Mouse (Mus musculus): ENCODE measurements around the gene Cacna2d2. TPM values are rescaled to one million over a fixed set of nuclear protein-coding genes. Genes with fewer than 3 reads are reported as not detected.

The Cacna2d2 gene
- polyA plus RNA-seq, 1 experiment = 0.01 TPM

- Histone ChIP-seq H3K4me3 (ENCODE audit: insufficient read depth, poor library complexity, severe bottlenecking) (no peak overlapping the region), H3K27me3 (ENCODE audit: control insufficient read depth, insufficient read depth, insufficient read length) (peaks cover 92% of the 10 kb centered on the region), H3K36me3 (ENCODE audit: control insufficient read depth, insufficient read depth) (no peaks in the 10 kb centered on the region), H3ac (ENCODE audit: control insufficient read depth, insufficient read length, low read depth) (no peak overlapping the region), H3K79me2 (ENCODE audit: control insufficient read depth, insufficient read depth) (no peaks in the 10 kb centered on the region), H3K79me3 (ENCODE audit: low read depth) (no peaks in the 10 kb centered on the region)
- TF ChIP-seq FOSL1 (IDR thresholded peaks at IDR 0.05; ENCODE audit: insufficient read depth, low read length, poor library complexity, severe bottlenecking) = no peak
- TF ChIP-seq USF1 (IDR thresholded peaks at IDR 0.05; ENCODE audit: low read depth) = peak; percentile 40
Observed at GRCm38 (mm10) chr9:107409449-107409848, 10.0 kb downstream of the Cacna2d2 start.

DNA sequence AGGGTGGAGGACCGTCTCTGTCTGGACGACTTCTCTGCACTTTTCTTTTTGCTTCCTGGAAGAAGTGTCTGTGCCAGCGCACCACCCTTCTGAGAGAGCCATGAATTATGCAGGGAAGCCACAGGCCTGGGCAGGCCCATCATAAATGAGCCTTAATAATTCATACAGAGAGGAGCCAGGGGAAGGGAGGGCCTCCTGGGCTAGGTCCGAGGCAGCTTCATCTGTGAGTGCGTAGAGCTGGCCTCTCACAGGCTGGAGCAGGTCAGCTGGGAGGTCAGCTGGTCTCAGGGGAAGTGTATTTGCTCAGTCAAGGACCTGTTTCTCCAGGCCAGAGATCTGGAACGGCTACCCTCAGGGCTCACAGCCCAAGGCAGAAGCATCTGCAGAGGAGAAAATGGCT is 17.7 kb downstream of the Cacna2d2 start:
- peaks cover 57% of the 10 kb centered on the region for H3K27me3 ChIP-seq (ENCODE audit: control insufficient read depth, insufficient read depth, insufficient read length)
- TF ChIP-seq MYOG (IDR thresholded peaks at IDR 0.05; ENCODE audit: control insufficient read depth, extremely low read depth, insufficient read length) (no peak), USF1 (IDR thresholded peaks at IDR 0.05; ENCODE audit: low read depth) (no peak), MYOD1 (IDR thresholded peaks at IDR 0.05; ENCODE audit: control insufficient read depth, insufficient read length, low read depth) (no peak)

DNA sequence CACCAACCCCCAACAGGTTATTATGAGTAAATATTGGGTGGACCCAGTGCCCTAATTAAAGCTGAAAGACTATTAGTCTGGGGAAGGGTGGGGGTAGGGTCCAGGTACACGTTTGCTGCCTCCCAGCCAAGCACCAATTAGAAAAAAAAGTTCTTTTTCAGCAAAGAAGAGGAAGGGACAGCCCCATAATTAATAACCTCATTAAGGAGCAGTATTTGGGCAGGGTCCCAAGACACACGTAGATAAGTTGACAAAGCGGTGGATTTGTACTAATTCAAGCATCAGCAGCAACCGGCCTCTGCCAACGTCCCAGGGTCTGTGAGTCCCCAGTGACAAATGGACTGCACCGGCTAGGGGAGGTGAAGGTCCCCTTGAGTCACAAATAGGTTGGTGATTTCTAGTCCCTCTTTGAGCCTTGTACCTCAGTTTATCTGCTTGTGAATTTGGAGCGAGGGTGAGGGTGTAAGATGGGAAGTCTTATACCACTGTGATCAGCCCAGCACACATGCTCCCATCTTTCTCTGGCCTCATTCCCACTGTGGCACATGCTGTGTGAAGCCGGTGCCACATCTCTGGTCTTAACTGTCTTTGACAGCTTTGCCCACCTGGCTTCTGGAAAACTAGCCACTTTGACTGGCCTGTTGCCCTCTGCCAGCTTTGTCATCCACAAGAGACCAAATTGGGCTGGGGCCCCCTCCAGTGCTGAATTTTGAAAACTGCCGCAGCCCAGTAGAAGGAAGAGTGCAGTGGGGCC is 20.3 kb downstream of the Cacna2d2 start:
- H3K79me2 ChIP-seq (ENCODE audit: control insufficient read depth, insufficient read depth) = no peaks in the 10 kb centered on the region
- peaks cover 53% of the 10 kb centered on the region for H3K27me3 ChIP-seq (ENCODE audit: control insufficient read depth, insufficient read depth, insufficient read length)
- no peak overlapping the region for H3K4me3 ChIP-seq (ENCODE audit: insufficient read depth, poor library complexity, severe bottlenecking)
- TF ChIP-seq USF1 (IDR thresholded peaks at IDR 0.05; ENCODE audit: low read depth) = no peak
- TF ChIP-seq MYOD1 (IDR thresholded peaks at IDR 0.05; ENCODE audit: control insufficient read depth, insufficient read length, low read depth) = no peak
- no peak for TF ChIP-seq CTCF (IDR thresholded peaks at IDR 0.05; ENCODE audit: control insufficient read depth, insufficient read depth, insufficient read length)
- no peak for TF ChIP-seq CEBPB (IDR thresholded peaks at IDR 0.05; ENCODE audit: low read depth)
- no peak for TF ChIP-seq MYOG (IDR thresholded peaks at IDR 0.05; ENCODE audit: control insufficient read depth, extremely low read depth, insufficient read length)
- TF ChIP-seq MAX (IDR thresholded peaks at IDR 0.05) = no peak
- no peak for TF ChIP-seq FOSL1 (IDR thresholded peaks at IDR 0.05; ENCODE audit: insufficient read depth, low read length, poor library complexity, severe bottlenecking)
- H3ac ChIP-seq (ENCODE audit: control insufficient read depth, insufficient read length, low read depth) = no peak overlapping the region
- no peaks in the 10 kb centered on the region for H3K36me3 ChIP-seq (ENCODE audit: control insufficient read depth, insufficient read depth)
- no peaks in the 10 kb centered on the region for H3K79me3 ChIP-seq (ENCODE audit: low read depth)

More for the DNA sequence above, 17.7 kb downstream of the Cacna2d2 start:
- Histone ChIP-seq H3ac (ENCODE audit: control insufficient read depth, insufficient read length, low read depth) (no peak overlapping the region), H3K79me3 (ENCODE audit: low read depth) (no peaks in the 10 kb centered on the region), H3K4me3 (ENCODE audit: insufficient read depth, poor library complexity, severe bottlenecking) (no peak overlapping the region), H3K79me2 (ENCODE audit: control insufficient read depth, insufficient read depth) (no peaks in the 10 kb centered on the region), H3K36me3 (ENCODE audit: control insufficient read depth, insufficient read depth) (no peaks in the 10 kb centered on the region)

- Histone ChIP-seq H3K79me3 (ENCODE audit: low read depth) (no peaks in the 10 kb centered on the region), H3K36me3 (ENCODE audit: control insufficient read depth, insufficient read depth) (no peaks in the 10 kb centered on the region), H3K4me3 (ENCODE audit: insufficient read depth, poor library complexity, severe bottlenecking) (no peak overlapping the region), H3ac (ENCODE audit: control insufficient read depth, insufficient read length, low read depth) (no peak overlapping the region), H3K79me2 (ENCODE audit: control insufficient read depth, insufficient read depth) (no peaks in the 10 kb centered on the region), H3K27me3 (ENCODE audit: control insufficient read depth, insufficient read depth, insufficient read length) (peaks cover 62% of the 10 kb centered on the region)
- TF ChIP-seq CEBPB (IDR thresholded peaks at IDR 0.05; ENCODE audit: low read depth) = no peak
- no peak for TF ChIP-seq MYOD1 (IDR thresholded peaks at IDR 0.05; ENCODE audit: control insufficient read depth, insufficient read length, low read depth)
Observed at GRCm38 (mm10) chr9:107420898-107421297, 21.5 kb downstream of the Cacna2d2 start.

DNA sequence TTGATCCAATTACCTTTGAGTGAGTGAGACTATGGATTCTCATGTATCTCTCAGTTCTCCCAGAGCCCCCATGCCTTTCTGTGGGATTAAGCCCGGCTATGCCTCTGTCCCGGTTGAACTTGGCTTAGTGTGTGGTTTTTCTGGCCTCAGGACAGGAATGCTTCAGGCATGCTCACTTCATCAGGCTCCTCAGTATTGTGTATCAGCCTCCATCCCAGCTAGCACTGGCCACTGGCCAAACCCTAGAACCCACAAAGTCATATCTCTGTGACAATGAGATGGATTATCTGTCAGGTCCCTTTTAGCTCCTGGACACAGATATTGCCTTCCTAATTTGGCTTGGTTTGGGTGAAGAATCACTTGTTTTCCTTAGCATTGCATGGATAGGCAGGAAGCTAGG is 23.5 kb downstream of the Cacna2d2 start:
- Histone ChIP-seq H3K79me3 (ENCODE audit: low read depth) (no peaks in the 10 kb centered on the region), H3ac (ENCODE audit: control insufficient read depth, insufficient read length, low read depth) (no peak overlapping the region), H3K4me3 (ENCODE audit: insufficient read depth, poor library complexity, severe bottlenecking) (no peak overlapping the region), H3K36me3 (ENCODE audit: control insufficient read depth, insufficient read depth) (no peaks in the 10 kb centered on the region), H3K79me2 (ENCODE audit: control insufficient read depth, insufficient read depth) (no peaks in the 10 kb centered on the region), H3K27me3 (ENCODE audit: control insufficient read depth, insufficient read depth, insufficient read length) (peaks cover 64% of the 10 kb centered on the region)
- TF ChIP-seq MYOD1 (IDR thresholded peaks at IDR 0.05; ENCODE audit: control insufficient read depth, insufficient read length, low read depth) (no peak), CTCF (IDR thresholded peaks at IDR 0.05; ENCODE audit: control insufficient read depth, insufficient read depth, insufficient read length) (no peak)

GRCm38 (mm10) chr9:107424485-107425175 is 25.2 kb downstream of the Cacna2d2 start:
- no peak overlapping the region for H3K4me3 ChIP-seq (ENCODE audit: insufficient read depth, poor library complexity, severe bottlenecking)
- peaks cover 80% of the 10 kb centered on the region for H3K27me3 ChIP-seq (ENCODE audit: control insufficient read depth, insufficient read depth, insufficient read length)
- TF ChIP-seq USF1 (IDR thresholded peaks at IDR 0.05; ENCODE audit: low read depth) = no peak
- TF ChIP-seq CEBPB (IDR thresholded peaks at IDR 0.05; ENCODE audit: low read depth) = no peak
- TF ChIP-seq MYOD1 (IDR thresholded peaks at IDR 0.05; ENCODE audit: control insufficient read depth, insufficient read length, low read depth) = no peak
- TF ChIP-seq CTCF (IDR thresholded peaks at IDR 0.05; ENCODE audit: control insufficient read depth, insufficient read depth, insufficient read length) = no peak
- no peak for TF ChIP-seq MAX (IDR thresholded peaks at IDR 0.05)
- no peak for TF ChIP-seq MYOG (IDR thresholded peaks at IDR 0.05; ENCODE audit: control insufficient read depth, extremely low read depth, insufficient read length)
- TF ChIP-seq FOSL1 (IDR thresholded peaks at IDR 0.05; ENCODE audit: insufficient read depth, low read length, poor library complexity, severe bottlenecking) = no peak
- no peaks in the 10 kb centered on the region for H3K79me3 ChIP-seq (ENCODE audit: low read depth)
- H3ac ChIP-seq (ENCODE audit: control insufficient read depth, insufficient read length, low read depth) = no peak overlapping the region
- H3K79me2 ChIP-seq (ENCODE audit: control insufficient read depth, insufficient read depth) = no peaks in the 10 kb centered on the region
- no peaks in the 10 kb centered on the region for H3K36me3 ChIP-seq (ENCODE audit: control insufficient read depth, insufficient read depth)
